Mouse (Mus musculus) C2C12 (cell line): ENCODE measurements around the gene Gm9913.

Experiments used
- CTCF ChIP-seq: IDR thresholded peaks from one replicate; pipeline ENCODE4 v1.5.1; 2011; ENCODE audit not compliant: control insufficient read depth, insufficient read depth, insufficient read length
- MYOG ChIP-seq: IDR thresholded peaks from one replicate; pipeline ENCODE4 v1.6.1; 2011; ENCODE audit not compliant: control insufficient read depth, insufficient read length; ENCODE audit errors: extremely low read depth

GRCm38 (mm10) chr2:125510752-125511151 lies 5.9 kb downstream of the Gm9913 start:
- TF ChIP-seq CTCF (no peak), MYOG (no peak)
